Comparison of ENCODE assay signal across 12 mouse cellular contexts in the genomic region with DNA sequence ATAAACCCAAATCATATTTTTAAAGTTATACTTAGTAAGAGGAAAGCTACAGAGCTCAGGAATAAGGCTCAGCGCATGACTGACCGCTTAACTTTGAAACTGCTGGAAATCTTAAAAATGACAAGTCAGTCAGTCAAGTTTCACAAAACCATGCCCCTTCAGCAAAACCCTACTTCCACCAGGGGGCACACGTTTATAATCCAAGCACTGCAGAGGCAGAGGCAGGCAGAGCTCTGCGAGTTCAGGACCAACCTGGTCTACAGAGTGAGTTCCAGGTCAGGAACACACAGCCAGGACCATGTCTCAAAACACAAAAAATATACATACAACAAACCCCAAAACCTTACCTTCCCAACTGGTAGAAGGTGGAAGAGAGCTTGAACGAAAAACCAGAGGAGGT. TPM values are rescaled to one million over a fixed set of nuclear protein-coding genes. Genes with fewer than 3 reads are reported as not detected.
A peak's percentile ranks its signal among the peaks of the same experiment; 100 is the strongest.
DNase-seq lines count a peak whose midpoint lies in the region; ATAC-seq and TF ChIP-seq lines count a peak whose summit lies in the region.
"Had no signal": no experiment of that assay in that cellular context is flagged by ENCODE, and none has a peak within 500 bp of the region (broad histone marks: within the 10 kb centered on the region; RNA-seq: fewer than 3 reads in every experiment).

No protein-coding gene starts in this region.

- ATAC-seq in kidney, embryonic 16.5 days (ENCODE audit: low FRiP score, low TSS enrichment): no peak
- ATAC-seq in stomach, postnatal 0 days (ENCODE audit: low FRiP score, low TSS enrichment): no peak
- ATAC-seq: activated CD4-positive, CD25-positive, alpha-beta regulatory T cell, adult 4 months; hindbrain, embryonic 16.5 days had no signal

- no peak overlapping the region for H3K4me3 ChIP-seq in kidney, embryonic 16.5 days (ENCODE audit: low read length)
- no peak overlapping the region for H3K4me3 ChIP-seq in ES-Bruce4 (ENCODE audit: low read depth, low read length)
- no peak overlapping the region for H3K4me3 ChIP-seq in lung, adult 2 months (replicated peaks; ENCODE audit: extremely low read depth, low read depth, low read length)
- H3K4me3 ChIP-seq in stomach, postnatal 0 days (ENCODE audit: low read depth, low read length): no peak overlapping the region
- no peak overlapping the region for H3K4me3 ChIP-seq in heart, embryonic 10.5 days
- H3K4me3 ChIP-seq: neural tube, embryonic 12.5 days had no signal

- TF ChIP-seq POLR2A in ES-Bruce4 (IDR thresholded peaks at IDR 0.05; ENCODE audit: insufficient read depth, low read length): no peak
- no peak for TF ChIP-seq POLR2A in lung, adult 2 months (IDR thresholded peaks at IDR 0.05; ENCODE audit: borderline replicate concordance, extremely low read depth, low read depth, low read length)

- no peaks in the 10 kb centered on the region for H3K27me3 ChIP-seq in kidney, embryonic 16.5 days (ENCODE audit: insufficient read depth, low read length)
- no peaks in the 10 kb centered on the region for H3K27me3 ChIP-seq in ES-Bruce4 (ENCODE audit: control insufficient read depth, insufficient read depth, low read length, poor library complexity, severe bottlenecking)
- no peaks in the 10 kb centered on the region for H3K27me3 ChIP-seq in stomach, postnatal 0 days (ENCODE audit: control insufficient read depth, insufficient read depth, low read length)
- no peaks in the 10 kb centered on the region for H3K27me3 ChIP-seq in heart, embryonic 10.5 days (ENCODE audit: insufficient read depth, poor library complexity, severe bottlenecking)
- H3K27me3 ChIP-seq: neural tube, embryonic 12.5 days had no signal

- 95% methylated on average over 5 of the region's 5 CpGs for WGBS in kidney, embryonic 16.5 days
- WGBS in lung, adult 2 months: 87% methylated on average over 5 of the region's 5 CpGs
- WGBS in stomach, postnatal 0 days: 91% methylated on average over 5 of the region's 5 CpGs
- WGBS in heart, embryonic 10.5 days: 89% methylated on average over 5 of the region's 5 CpGs

- DNase-seq in kidney, adult 9 months: peak; percentile 34
- DNase-seq in lung, adult 2 months: no peak
- no peak for DNase-seq in stomach, postnatal 0 days (ENCODE audit: low spot score)
- no peak for DNase-seq in layer of hippocampus, adult 8-10 months (ENCODE audit: low spot score in 2 of 2)
- DNase-seq in left cerebral cortex, postnatal 36 days (ENCODE audit: low spot score in 2 of 2): no peak
- no peak for DNase-seq in heart, embryonic 10.5 days (ENCODE audit: low spot score)
- DNase-seq: cerebellum, postnatal 25 days had no signal

- peaks cover 82% of the 10 kb centered on the region for H3K36me3 ChIP-seq in kidney, embryonic 16.5 days (ENCODE audit: insufficient read depth, low read length)
- peaks cover 74% of the 10 kb centered on the region for H3K36me3 ChIP-seq in ES-Bruce4 (ENCODE audit: control insufficient read depth, insufficient read depth, low read length, poor library complexity, severe bottlenecking)
- peaks cover 39% of the 10 kb centered on the region for H3K36me3 ChIP-seq in stomach, postnatal 0 days (ENCODE audit: control insufficient read depth, insufficient read depth, low read length)
- peaks cover 96% of the 10 kb centered on the region for H3K36me3 ChIP-seq in heart, embryonic 10.5 days

- H3K27ac ChIP-seq in kidney, embryonic 16.5 days (ENCODE audit: low read length): no peak overlapping the region
- H3K27ac ChIP-seq in ES-Bruce4 (ENCODE audit: insufficient read depth, low read length): no peak overlapping the region
- no peak overlapping the region for H3K27ac ChIP-seq in stomach, postnatal 0 days (replicated peaks)
- no peak overlapping the region for H3K27ac ChIP-seq in heart, embryonic 10.5 days
- H3K27ac ChIP-seq: neural tube, embryonic 12.5 days had no signal

- H3K4me1 ChIP-seq in kidney, embryonic 16.5 days (ENCODE audit: insufficient read depth, low read length): no peaks in the 10 kb centered on the region
- H3K4me1 ChIP-seq in ES-Bruce4 (ENCODE audit: control insufficient read depth, insufficient read depth, low read length): no peaks in the 10 kb centered on the region
- H3K4me1 ChIP-seq in lung, adult 2 months (ENCODE audit: control insufficient read depth, insufficient read depth, low read length): no peaks in the 10 kb centered on the region
- H3K4me1 ChIP-seq in stomach, postnatal 0 days (replicated peaks; ENCODE audit: control insufficient read depth, insufficient read depth): no peaks in the 10 kb centered on the region
- no peaks in the 10 kb centered on the region for H3K4me1 ChIP-seq in heart, embryonic 10.5 days
- H3K4me1 ChIP-seq: neural tube, embryonic 12.5 days had no signal

- H3K4me2 ChIP-seq in kidney, embryonic 16.5 days (replicated peaks; ENCODE audit: low read depth, low read length): no peak overlapping the region
- H3K4me2 ChIP-seq in stomach, postnatal 0 days (replicated peaks; ENCODE audit: low read depth): no peak overlapping the region
- H3K4me2 ChIP-seq: neural tube, embryonic 12.5 days had no signal

- no peaks in the 10 kb centered on the region for H3K9me3 ChIP-seq in kidney, embryonic 16.5 days (ENCODE audit: low read length)
- H3K9me3 ChIP-seq in ES-Bruce4 (replicated peaks; ENCODE audit: control insufficient read depth, insufficient read depth, low read length, poor library complexity, severe bottlenecking): no peaks in the 10 kb centered on the region
- H3K9me3 ChIP-seq in stomach, postnatal 0 days (ENCODE audit: control insufficient read depth, low read length): no peaks in the 10 kb centered on the region
- H3K9me3 ChIP-seq in heart, embryonic 10.5 days: no peaks in the 10 kb centered on the region
- H3K9me3 ChIP-seq: neural tube, embryonic 12.5 days had no signal

- peak; percentile 38 for TF ChIP-seq CTCF in ES-Bruce4 (IDR thresholded peaks at IDR 0.05; ENCODE audit: low read depth, low read length)
- TF ChIP-seq CTCF in lung, adult 2 months (IDR thresholded peaks at IDR 0.05; ENCODE audit: insufficient read depth, low read length): peak; percentile 46
- peak; percentile 51 for TF ChIP-seq CTCF in stomach, postnatal 0 days (IDR thresholded peaks at IDR 0.05; ENCODE audit: low read depth)

- no peak for TF ChIP-seq EP300 in ES-Bruce4 (IDR thresholded peaks at IDR 0.05; ENCODE audit: insufficient read depth, low read depth, low read length)
- TF ChIP-seq EP300 in stomach, postnatal 0 days (optimal IDR thresholded peaks at IDR 0.05): no peak

- intact Hi-C loops in left cerebral cortex, postnatal 36 days (cut with DNase I): no loop called here

- no peak overlapping the region for H3K9ac ChIP-seq in kidney, embryonic 16.5 days (replicated peaks; ENCODE audit: low read length)
- no peak overlapping the region for H3K9ac ChIP-seq in ES-Bruce4 (ENCODE audit: low read depth, poor library complexity, severe bottlenecking)
- H3K9ac ChIP-seq in stomach, postnatal 0 days (ENCODE audit: low read length): no peak overlapping the region
- H3K9ac ChIP-seq: neural tube, embryonic 12.5 days had no signal

RNA-seq across cellular contexts. Expression of a gene that starts 14.5 kb away (rescaled TPM):
- polyA plus RNA-seq in kidney, embryonic 16.5 days (2015; fragmentation: Nextera tagmentation; extraction: Ambion mirVana): 107 TPM in 2 replicates
- polyA plus RNA-seq in ES-Bruce4 (2011; ENCODE audit: insufficient read depth, insufficient read length, low read depth, missing spikeins): 335 and 343 TPM in 2 replicates
- 24.3 and 30.0 TPM in 2 replicates for polyA plus RNA-seq in lung, adult 2 months (2012; rRNA removed)
- polyA plus RNA-seq in stomach, postnatal 0 days (2015; fragmentation: Nextera tagmentation; extraction: Ambion mirVana): 46.8 and 49.8 TPM in 2 replicates
- total RNA-seq in layer of hippocampus, adult 8-10 months (2022): 10 to 100 TPM; 14.4 to 19.8 (median 17.1) TPM
- 10 to 100 TPM; 10.7 to 11.9 TPM for total RNA-seq in left cerebral cortex, postnatal 36 days (2021)
- polyA plus RNA-seq in heart, embryonic 10.5 days (2016; fragmentation: Nextera tagmentation; extraction: Ambion mirVana): 126 and 128 TPM in 2 replicates
